Comparison of ENCODE assay signal across 9 mouse cellular contexts in the genomic region with DNA sequence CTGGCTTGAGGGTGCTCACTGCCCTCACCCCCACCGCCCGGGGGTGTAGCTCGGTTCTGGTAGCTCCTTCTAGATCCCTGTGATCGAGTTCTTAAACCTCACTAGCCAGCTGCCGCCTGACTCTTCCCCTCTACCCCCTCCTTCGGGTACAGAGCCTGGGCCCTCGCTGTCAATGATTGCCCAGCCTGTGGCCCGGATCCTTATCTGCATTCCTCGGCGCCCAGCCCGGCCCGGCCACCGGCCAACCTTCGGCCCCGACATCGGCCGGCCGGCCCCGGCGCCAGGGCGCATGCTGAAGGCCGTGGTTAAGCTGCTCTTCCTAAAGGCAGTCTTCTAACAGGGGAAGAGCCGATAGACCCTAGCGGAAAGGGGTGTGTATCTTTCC. TPM values are rescaled to one million over a fixed set of nuclear protein-coding genes. Genes with fewer than 3 reads are reported as not detected.
A peak's percentile ranks its signal among the peaks of the same experiment; 100 is the strongest.
DNase-seq lines count a peak whose midpoint lies in the region.
"Had no signal": no experiment of that assay in that cellular context is flagged by ENCODE, and none has a peak within 500 bp of the region (broad histone marks: within the 10 kb centered on the region; RNA-seq: fewer than 3 reads in every experiment).

No protein-coding gene starts in this region.

- peak; percentile 7 for DNase-seq in embryo, embryonic 11 days
- DNase-seq in embryo, embryonic 10 days (ENCODE audit: low spot score): no peak
- peak; percentile 22 for DNase-seq in heart, adult 8-10 months (ENCODE audit: low spot score)
- DNase-seq in kidney, adult 9 months: peak; percentile 93
- peak; percentile 54 for DNase-seq in lung, postnatal 10 days
- no peak for DNase-seq in right cerebral cortex, postnatal 14 days
- no peak for DNase-seq in right cerebral cortex, postnatal 10 days (ENCODE audit: low spot score in 2 of 2)
- no peak for DNase-seq in c-Kit-positive CD71-positive TER-119-positive erythroid progenitor cells, embryonic 14.5 days (ENCODE audit: low spot score)

RNA-seq across cellular contexts. Expression of gene Ihh, which starts 1.8 kb away (rescaled TPM):
- total RNA-seq in heart, adult 8-10 months (2022): under 1 TPM in 1 of 4 experiments, not detected in 3; 0.24 TPM
- total RNA-seq: common myeloid progenitor, adult 5-6 weeks had no signal

RNA-seq across cellular contexts. Expression of gene Cfap65, which starts 14.3 kb away (rescaled TPM):
- total RNA-seq in heart, adult 8-10 months (2022): not detected
- total RNA-seq: common myeloid progenitor, adult 5-6 weeks had no signal

RNA-seq across cellular contexts. Expression of gene Cryba2, which starts 56.7 kb away (rescaled TPM):
- not detected for total RNA-seq in heart, adult 8-10 months (2022)
- total RNA-seq: common myeloid progenitor, adult 5-6 weeks had no signal

Comparison
In these comparisons a context has a peak if more than half of its experiments do, and no peak if none do; other contexts are left out.
1. DNase-seq: peak in embryo, embryonic 11 days (single experiment), heart, adult 8-10 months (single experiment), kidney, adult 9 months (single experiment) and lung, postnatal 10 days (single experiment); none in embryo, embryonic 10 days (single experiment), right cerebral cortex, postnatal 14 days (single experiment), right cerebral cortex, postnatal 10 days (0 of 2) and c-Kit-positive CD71-positive TER-119-positive erythroid progenitor cells, embryonic 14.5 days (single experiment).